Mouse (Mus musculus): Measurements from ENCODE around the gene Glipr1. TPM values are rescaled to one million over a fixed set of nuclear protein-coding genes. Genes with fewer than 3 reads are reported as not detected.

The Glipr1 gene
- total RNA-seq, 1 experiment from 2014 or later: 378 TPM

GRCm38 (mm10) chr10:111972542-111973361, 29.7 kb downstream of the Glipr1 start, which contains the start of gene Krr1:
Gene Krr1 (plus strand): TSS chr10:111972664.
- ATAC-seq (ENCODE audit: extremely low read depth, insufficient number of reproducible peaks, low FRiP score, poor library complexity, severe bottlenecking): peak; percentile 99

- no peak for ATAC-seq (ENCODE audit: extremely low read depth, insufficient number of reproducible peaks, low FRiP score, poor library complexity, severe bottlenecking)
Measured at GRCm38 (mm10) chr10:111971929-111972328, 30.5 kb downstream of the Glipr1 start.

DNA sequence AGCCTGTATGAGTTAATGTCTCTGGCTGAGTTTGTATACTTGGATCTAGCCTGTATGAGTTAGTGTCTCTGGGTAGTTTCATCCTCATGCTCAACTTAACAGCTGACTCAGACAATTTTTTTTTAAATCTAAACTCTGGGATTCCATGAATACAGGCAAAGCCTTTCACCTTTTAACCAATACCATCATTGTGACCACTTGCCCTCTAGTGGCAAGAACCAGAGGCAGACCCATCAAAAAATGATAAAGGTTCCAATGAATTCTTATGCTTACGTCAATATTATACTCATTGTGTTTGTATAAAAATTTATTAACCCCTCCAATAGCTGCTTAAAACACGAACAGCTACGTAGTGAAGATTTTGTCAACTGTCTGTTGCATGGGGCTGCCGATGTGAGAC, 36.0 kb downstream of the Glipr1 start:
- ATAC-seq (ENCODE audit: extremely low read depth, insufficient number of reproducible peaks, low FRiP score, poor library complexity, severe bottlenecking): no peak

DNA sequence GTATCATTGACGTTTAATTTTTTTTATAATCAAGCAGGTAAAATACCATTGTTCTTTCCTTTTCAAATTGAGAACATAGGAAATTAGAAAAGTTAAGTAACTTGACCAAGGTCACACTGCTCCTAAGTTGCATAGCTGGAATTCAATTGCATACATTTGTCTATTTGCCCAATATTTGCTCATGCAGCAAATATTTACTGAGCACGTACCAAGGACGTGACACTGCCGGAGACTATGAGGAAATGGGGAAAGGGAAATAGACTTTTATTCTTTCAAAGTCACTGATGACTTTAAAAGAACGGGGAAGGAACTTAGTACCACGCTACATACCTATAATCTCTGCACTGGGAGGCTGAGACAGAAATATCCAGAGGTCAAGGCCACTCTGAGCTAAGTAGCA, 42.0 kb downstream of the Glipr1 start:
- ATAC-seq (ENCODE audit: extremely low read depth, insufficient number of reproducible peaks, low FRiP score, poor library complexity, severe bottlenecking): no peak

- ATAC-seq (ENCODE audit: extremely low read depth, insufficient number of reproducible peaks, low FRiP score, poor library complexity, severe bottlenecking): no peak
Measured at GRCm38 (mm10) chr10:111959353-111959752, 43.1 kb downstream of the Glipr1 start.

DNA sequence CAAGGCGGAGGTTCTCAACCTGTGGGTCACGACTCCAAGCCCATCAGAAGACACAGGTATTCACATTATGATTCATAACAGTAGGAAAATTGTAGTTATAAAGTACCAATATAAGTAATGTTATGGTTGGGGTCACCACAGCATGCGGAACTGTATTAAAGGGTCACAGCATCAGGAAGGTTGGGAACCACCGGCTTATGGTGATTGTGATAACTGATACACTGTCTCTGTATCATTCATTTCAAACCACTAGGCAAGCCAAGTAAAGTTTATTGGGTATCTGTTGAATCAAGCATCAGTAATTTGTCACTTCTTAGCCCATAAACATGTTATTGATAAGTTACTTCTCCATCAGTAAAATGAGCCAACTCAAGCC, 44.4 kb downstream of the Glipr1 start:
- ATAC-seq (ENCODE audit: extremely low read depth, insufficient number of reproducible peaks, low FRiP score, poor library complexity, severe bottlenecking): no peak

DNA sequence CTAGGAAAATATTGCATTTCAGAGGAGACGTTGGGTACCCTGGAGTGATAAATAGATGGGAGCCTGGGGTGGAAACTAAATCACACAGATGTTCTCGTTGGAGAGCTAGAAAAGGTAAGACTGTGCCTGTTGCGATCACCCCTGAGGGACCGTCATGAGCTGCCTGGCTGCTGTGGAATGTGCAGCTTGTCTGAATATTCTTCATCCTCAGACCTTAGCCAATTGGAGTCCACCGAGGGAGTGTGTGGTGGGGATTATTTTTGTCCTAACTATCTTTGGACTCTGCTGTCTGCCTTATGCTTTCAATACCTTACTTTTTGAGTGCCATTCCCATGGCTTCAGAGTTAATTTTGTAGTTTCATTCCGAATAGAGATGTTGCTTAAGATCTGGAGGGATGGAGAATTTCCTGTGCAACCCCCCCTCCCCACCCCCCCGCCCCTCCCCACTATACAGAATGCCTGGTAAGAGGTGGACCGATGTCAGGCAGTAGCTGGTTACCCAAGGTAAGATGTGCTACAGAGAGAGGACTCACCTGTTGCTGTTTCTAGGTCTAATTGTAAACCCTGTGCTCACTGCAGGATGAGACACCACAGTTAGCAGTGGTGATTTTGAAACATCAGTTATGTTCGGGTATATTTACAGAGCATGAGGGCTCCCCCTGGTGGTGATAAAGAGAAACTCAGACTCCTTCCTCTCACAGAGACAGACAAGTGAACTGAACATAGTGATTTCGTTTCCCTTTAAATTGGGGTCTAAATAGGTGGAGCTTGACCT, 45.0 kb downstream of the Glipr1 start:
- ATAC-seq (ENCODE audit: extremely low read depth, insufficient number of reproducible peaks, low FRiP score, poor library complexity, severe bottlenecking): peak; percentile 91

- ATAC-seq (ENCODE audit: extremely low read depth, insufficient number of reproducible peaks, low FRiP score, poor library complexity, severe bottlenecking): no peak
Measured at GRCm38 (mm10) chr10:111955836-111956235, 46.6 kb downstream of the Glipr1 start.

DNA sequence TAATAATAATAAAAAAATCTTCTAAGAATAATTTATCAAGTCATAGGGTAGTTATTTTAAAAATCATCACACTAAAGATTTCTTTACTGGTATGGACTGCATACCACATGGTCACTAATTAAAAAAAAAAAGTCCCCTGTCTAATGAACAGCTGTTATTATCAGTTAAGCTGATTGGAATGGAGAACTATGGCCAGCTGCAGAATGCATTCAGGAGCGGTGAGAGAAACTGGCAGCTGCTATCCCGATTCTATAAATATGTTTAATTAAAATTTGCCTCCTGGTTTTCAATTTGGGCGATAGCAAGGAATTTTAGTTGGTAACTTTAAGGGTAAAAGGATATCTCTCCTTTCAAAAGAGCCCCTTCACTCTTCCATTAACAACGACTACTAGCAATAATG, 53.4 kb downstream of the Glipr1 start:
- ATAC-seq (ENCODE audit: extremely low read depth, insufficient number of reproducible peaks, low FRiP score, poor library complexity, severe bottlenecking): no peak

DNA sequence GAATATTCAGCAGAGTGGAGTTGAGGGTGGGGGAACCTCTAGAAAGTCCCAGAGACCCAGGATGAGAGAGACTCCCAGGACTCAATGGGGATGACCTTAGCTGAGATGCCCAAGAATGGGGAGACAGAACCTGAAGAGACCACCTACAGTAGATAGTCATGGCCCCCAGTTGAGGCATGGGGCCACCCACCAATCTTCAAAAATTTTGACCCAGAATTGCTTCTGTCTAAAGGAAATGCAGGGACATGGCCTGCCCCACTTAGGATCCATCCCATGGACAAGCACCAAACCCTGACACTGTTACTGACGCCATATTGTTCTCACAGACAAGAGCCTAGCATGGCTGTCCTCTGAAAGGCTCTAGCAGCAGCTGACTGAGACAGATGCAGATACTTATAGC, 54.4 kb downstream of the Glipr1 start:
- no peak for ATAC-seq (ENCODE audit: extremely low read depth, insufficient number of reproducible peaks, low FRiP score, poor library complexity, severe bottlenecking)

- ATAC-seq (ENCODE audit: extremely low read depth, insufficient number of reproducible peaks, low FRiP score, poor library complexity, severe bottlenecking): no peak
Measured at GRCm38 (mm10) chr10:111945563-111945962, 56.9 kb downstream of the Glipr1 start.

GRCm38 (mm10) chr10:111943026-111943425, 59.4 kb downstream of the Glipr1 start:
- no peak for ATAC-seq (ENCODE audit: extremely low read depth, insufficient number of reproducible peaks, low FRiP score, poor library complexity, severe bottlenecking)

- no peak for ATAC-seq (ENCODE audit: extremely low read depth, insufficient number of reproducible peaks, low FRiP score, poor library complexity, severe bottlenecking)
Measured at GRCm38 (mm10) chr10:111937146-111937534, 65.3 kb downstream of the Glipr1 start.

GRCm38 (mm10) chr10:111936491-111937145, 65.8 kb downstream of the Glipr1 start:
- ATAC-seq (ENCODE audit: extremely low read depth, insufficient number of reproducible peaks, low FRiP score, poor library complexity, severe bottlenecking): no peak

GRCm38 (mm10) chr10:111936021-111936420, 66.4 kb downstream of the Glipr1 start:
- ATAC-seq (ENCODE audit: extremely low read depth, insufficient number of reproducible peaks, low FRiP score, poor library complexity, severe bottlenecking): no peak

Other genes with a start within 250 kb of the Glipr1 start
- 36.2 and 39.6 TPM in 2 replicates for gene Krr1, start 30.0 kb downstream of the Glipr1 start, total RNA-seq (2017)
- not detected in 2 replicates for gene Glipr1l1, start 57.6 kb upstream of the Glipr1 start, total RNA-seq (2017)
- gene Glipr1l2, start 80.7 kb upstream of the Glipr1 start, total RNA-seq (2017): not detected in 2 replicates
- not detected in 2 replicates for gene Glipr1l3, start 157.7 kb upstream of the Glipr1 start, total RNA-seq (2017)
- not detected in 2 replicates for gene Caps2, start 161.0 kb upstream of the Glipr1 start, total RNA-seq (2017)